Mouse (Mus musculus) WW6 (cell line): Measurements from ENCODE around the gene Smco3.
A peak's percentile ranks its signal among the peaks of the same experiment; 100 is the strongest.
"Not testable (repeated sequence)": the region's sequence is repeated elsewhere in the genome, so short reads cannot be mapped to it uniquely, and the experiment has no call there.

Experiments
- DNase-seq: peaks from one replicate; pipeline ENCODE4 v3.0.0-alpha.2; 2013; ENCODE audit warnings: low read depth, low spot score

Smco3 gene

DNA sequence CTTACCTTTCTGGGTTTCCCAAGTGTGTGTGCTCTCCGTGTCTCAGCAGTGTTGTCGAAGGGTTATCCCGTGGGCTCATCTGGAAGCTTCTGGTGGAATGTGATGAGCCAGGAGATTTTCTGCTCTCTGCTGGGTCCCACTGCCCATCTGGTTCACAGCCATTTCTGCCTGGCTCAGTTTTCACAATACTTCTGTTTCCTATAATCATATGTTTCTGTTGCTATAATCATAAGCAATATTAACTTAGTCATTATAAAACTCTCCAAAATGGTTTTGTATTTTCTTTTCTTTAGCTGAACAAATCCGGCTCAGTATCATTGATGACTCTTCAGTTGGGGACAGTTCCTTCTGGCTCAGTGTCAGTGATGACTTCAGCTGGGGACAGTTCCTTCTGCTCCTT, at the start of gene Smco3:
Smco3 (minus strand) TSS at position 101 of the 400 bp plus-strand sequence.
- DNase-seq: no peak

DNA sequence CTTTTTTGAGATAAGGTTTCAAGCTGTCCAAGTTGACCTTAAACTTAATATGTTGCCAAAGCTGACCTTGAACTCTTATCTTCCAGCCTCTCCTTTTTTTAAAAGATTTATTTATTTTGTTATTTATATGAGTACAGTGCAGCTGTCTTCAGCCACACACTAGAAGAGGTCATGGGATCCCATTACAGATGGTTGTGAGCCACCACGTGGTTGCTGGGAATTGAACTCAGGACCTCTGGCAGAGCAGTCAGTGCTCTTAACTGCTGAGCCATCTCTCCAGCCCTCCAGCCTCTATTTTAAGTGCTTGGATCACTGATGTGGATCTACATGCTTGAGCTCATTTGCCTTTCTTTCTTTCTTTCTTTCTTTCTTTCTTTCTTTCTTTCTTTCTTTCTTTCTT, 49.5 kb upstream of the Smco3 start:
- not testable (repeated sequence) for DNase-seq

DNA sequence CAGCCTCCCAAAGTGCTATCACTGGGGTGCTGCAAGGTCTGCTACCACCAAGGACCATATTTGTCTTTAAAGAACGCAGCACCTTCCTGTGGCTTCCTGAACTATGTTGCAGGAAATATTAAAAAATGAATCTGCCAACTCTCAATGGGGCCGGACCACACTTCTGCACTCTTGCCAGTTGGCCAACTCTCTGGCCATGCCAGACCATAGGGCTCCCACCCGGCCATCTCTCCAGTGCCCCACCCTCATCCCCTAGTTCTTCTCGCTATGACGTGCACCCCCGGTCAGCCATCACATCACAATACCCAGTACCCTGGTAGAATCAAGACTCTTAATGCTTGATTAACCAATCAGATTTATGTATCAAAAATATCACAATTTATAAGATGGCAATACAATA, 48.7 kb upstream of the Smco3 start:
- no peak for DNase-seq

DNA sequence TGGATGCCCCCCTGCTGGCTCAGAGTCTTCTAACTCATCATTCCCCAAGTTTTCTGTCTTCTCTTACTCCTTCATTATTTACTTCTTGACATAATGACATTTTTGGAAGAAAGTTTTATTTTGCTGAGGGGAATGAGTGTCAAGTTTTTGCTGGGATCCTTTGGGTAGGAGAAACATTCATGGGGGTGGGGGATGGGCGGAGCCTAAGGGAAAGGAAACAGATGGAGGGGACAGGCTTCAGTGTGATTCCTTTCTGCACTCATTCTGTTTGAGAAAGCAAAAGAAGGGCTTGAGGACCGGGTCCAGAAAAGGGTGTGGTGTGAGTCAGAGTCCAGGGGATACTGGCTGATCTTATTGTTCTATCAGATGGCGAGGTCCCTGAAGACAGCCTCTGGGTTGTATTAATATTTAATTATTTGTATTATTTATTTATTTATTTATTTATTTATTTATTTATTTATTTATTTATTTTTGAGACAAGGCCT, 48.2 kb upstream of the Smco3 start:
- DNase-seq: no peak

DNA sequence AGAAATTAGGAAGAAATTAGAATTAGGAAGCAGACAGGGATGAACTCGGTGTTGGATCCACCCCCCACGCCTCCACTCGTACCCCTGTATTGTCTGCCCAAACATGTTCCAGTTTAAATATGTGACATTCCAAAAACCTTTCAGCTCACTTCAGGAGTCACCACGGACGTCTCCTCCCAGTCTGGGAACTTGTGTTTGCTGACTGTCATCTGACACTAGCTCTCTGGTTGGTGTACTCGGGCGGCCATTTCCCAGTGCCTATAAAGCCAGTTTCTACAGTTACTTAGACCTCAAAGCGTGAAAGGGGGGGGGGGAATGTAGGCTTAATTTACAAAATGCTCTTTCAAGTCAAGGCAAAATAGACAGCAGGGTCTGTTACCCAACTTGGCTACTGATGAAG, 46.4 kb upstream of the Smco3 start:
- no peak for DNase-seq

DNA sequence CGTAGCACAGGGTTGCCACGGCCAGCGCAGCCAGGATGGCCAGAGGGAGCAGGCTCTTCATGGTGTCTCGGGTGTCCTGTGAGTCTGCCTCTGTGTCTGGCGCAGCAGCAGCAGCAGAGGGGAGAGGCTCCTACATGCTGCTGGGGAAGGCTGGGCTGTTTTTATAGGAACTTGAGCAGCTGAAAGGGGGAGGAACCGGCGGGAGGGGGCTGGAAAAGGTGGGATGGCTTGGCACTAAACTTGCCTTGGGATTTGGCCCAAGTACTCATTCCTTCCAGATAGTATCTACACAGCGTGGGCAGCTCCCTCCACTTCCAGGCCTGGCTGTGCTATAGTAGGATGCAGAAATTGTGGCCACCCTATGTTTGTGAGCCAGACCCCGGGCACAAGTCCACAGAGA, 40.4 kb upstream of the Smco3 start, which contains the start of gene Mgp:
Mgp (minus strand) TSS at position 154 of the 400 bp plus-strand sequence.
- DNase-seq: no peak

DNA sequence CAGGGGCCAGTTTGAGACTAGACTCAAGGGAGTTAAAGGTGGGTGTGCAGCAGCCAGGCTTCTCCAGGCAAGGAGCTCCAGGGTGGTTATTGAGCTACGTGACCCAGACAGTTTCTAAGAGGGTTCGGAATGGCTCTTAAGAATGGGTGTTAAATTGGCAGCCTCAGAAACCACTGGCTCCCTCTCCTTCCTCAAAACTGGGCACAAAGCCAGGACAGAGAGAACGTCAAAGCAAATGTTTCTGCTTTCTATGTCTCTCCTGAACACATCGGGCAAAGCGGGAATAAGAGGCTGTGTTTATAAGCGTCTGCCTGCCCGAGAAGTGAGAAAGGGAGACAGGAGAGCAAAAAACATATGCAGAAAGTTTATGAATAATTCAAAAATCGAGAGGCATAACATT, 39.3 kb upstream of the Smco3 start:
- no peak for DNase-seq

DNA sequence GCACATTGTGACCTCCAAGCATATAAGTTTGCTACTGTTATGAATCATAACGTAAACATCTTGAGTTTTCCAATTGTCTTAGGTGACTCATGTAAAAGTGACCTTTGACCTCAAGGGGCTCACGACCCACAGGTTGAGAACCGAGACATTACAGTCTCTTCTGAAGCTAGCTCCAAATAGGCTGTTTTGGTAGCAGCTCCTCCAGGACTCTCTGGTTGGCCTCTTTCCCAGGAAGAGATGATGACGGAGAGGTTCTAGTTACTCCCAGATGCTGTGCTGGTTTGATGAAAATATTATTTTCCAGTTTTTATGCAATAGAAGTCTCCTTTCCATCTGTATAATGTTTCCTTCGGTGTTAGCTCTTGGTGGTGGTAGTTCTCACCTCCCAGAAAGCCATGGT, 33.7 kb upstream of the Smco3 start:
- DNase-seq: no peak

DNA sequence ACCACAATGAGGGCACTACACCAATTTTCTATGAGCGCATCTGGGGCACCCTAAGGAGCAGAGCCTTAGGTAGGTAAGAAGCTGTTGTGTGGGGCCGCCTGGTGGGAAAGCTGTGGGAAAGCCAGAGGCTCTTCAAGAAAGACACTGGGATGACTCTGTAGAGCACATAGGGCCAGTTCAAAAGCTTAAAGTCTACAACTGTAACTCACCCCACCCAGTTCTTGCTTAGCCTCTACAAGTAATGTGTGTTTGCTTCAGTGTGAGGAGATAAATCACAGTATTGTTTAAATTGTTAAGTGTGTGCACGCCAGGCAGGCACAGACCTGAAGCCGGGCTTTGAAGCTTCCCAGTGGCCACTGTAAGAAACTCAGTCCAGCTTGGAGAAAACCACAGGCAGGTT, 30.9 kb upstream of the Smco3 start:
- DNase-seq: no peak

DNA sequence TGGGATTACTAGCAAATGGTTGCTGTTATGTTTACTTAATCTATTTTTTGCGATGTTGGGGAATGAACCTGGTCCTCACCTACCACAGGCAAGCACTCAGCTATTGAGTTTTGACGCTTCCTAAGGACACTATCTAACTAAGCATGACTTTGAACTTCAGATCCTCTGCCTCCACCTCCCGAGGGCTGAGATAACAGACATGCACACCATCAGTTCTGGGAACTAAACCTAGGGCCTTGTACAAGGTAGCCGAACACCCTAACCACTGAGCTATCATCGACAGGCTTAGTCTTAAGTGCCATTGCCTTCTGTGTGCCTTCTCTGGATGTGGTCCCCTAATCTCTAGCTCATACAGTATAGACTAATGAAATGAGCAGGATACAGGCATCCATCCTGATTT, 30.1 kb upstream of the Smco3 start:
- no peak for DNase-seq

DNA sequence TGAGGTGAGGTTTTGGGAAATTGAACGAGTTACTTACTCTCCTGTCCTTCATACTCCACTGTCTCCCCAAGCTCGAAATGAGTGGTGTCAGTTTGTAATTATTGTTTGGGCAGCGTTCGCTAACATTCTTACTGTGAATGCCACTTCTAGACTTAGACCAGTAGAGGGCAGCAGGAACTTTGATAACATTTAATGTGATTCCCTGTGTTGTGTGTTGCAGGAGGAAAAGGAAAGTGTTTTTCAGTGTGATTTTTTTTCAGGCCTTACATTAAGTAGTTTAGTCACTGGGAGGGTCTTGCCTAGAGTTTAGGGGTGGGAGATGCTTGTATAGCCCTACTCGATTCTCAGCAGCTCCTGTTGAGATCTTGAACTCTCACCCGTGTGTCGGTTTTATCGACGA, 25.8 kb upstream of the Smco3 start:
- DNase-seq: no peak

DNA sequence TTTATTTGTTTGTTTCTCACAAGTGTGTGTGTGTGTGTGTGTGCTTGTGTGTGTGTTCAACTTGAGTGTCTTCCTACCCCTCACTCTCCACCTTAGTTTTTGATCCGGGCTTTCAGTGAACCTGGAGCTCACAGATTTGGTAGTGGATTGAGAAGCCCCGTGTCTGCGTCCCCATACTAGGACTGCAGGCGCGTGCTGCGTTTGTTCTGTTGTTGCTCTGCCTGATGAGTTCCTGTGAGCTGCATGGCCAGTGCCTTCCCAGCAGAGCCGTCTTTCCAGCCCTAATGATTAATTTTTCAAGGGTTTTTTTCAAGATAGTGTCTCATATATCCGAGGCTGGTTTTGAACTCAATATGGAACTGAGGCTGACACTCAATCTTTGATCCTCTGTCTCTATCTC, 23.2 kb upstream of the Smco3 start:
- no peak for DNase-seq

DNA sequence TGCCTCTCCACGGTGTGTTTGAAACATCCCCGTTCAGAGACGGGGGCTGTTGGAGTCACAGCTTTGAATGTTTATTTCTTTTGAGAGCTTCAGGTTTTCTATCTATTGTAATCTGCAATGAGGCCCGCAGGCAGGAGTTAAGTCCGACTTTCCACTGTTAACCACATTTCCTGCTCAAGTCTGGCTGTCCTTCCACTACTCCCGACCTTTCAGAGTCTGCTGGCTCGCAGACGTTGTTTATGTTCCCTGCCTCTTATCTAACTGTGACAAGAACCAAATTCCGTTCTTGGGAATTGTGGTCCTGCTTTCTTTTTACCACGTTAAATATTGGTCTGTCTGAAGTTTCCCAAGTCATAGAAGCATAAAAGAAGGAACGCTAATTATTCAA, 22.6 kb upstream of the Smco3 start:
- no peak for DNase-seq

DNA sequence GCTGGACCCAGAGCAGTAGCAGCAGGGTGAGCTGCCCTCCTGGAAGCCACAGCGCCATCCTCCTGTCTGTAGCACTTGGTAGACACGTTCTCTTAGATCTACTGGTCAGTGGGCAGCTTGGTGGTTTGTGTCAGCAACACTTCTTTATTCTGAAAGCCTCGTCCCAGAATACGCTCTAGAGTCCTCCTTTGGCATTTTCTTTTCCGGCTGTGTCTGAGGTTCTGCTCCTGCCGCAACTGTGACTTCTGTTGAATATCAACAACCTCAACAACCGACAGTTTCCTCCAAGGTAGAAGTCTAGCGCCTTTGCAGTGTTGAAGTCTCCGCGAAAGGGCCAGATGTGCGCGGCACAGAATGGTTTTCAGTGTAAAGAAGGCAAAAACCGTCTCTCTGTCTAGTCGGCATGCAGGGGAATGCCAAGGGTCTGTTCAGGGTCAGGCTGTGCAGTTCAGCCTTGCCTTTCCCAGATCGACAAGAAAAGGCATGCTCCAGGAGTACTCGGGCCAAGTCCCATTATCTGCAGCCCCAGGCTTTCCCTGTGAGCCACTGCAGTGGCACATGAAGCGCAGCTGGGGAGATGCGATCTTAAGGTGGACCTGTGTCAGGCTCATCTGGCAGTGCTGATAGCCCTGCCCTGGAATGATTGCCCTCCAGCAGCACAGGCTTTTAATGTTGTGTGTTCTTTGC, 22.1 kb upstream of the Smco3 start, which contains the start of gene Art4:
Art4 (minus strand) TSS at position 548 of the 687 bp plus-strand sequence.
- no peak for DNase-seq

DNA sequence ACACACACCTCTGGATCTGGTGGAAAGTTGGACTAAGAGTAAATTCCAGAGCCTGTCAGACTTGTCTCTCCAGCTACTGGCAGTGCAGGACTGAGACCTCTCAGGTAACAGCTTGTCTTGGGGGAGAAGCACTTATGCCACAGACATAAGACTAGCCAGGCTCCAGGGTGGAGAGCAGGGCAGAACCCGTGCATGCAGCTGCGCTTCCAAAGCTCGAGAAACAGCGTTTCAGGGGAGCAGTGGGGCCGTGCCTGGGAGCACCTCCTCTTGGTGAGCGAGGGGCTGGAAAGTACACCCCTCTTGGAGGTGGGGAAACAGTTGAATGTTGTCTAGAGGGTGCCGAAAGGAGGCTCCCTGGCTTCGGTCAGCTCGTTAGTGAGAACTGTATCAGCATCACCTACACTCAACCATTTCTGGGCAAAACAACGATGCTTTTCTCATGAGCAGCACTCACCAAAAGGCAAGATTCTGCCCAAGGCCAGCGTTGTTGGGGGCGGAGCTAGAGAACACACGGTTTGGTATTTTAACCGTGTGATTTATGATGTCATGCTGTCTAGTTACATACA, 20.9 kb upstream of the Smco3 start:
- DNase-seq: no peak

DNA sequence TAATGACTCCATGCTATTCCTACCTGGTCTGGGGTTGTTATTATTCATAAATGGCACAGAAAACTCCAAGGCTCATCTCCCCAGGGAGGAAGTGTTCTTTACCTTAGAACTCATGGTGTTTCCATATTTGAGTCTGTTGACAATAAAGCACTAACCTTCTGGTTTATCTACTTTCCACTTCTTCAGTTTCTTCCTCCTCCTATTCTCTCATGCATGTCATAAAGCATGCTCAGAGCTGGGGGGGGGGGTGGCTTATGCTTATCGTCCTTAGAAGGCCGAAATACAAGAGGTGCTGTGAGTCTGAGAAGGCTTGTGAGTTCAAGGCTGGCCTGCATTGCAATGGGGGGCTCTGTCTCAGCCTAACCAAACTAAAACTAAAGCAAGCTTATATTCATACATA, 19.9 kb upstream of the Smco3 start:
- DNase-seq: no peak

DNA sequence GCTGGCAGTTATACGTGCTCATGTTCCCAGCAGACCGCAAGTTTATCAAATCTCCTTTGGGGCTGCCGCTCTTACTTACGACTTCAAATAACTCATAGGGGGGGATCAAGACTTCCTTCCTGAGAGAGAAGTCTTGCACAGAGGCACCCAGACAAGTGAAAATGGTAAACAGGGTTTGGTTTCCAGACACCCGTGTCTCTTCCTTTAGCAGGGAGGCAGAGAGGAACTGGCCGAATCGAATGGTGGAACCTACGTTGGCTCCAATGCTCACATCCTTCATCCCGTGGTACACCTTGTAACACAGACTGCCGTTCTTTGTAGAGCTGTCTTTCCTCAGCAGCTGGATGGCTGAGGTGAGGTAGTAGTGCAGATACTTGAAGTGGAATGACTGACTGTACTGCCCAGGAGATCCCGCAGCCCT, 19.1 kb upstream of the Smco3 start:
- no peak for DNase-seq

DNA sequence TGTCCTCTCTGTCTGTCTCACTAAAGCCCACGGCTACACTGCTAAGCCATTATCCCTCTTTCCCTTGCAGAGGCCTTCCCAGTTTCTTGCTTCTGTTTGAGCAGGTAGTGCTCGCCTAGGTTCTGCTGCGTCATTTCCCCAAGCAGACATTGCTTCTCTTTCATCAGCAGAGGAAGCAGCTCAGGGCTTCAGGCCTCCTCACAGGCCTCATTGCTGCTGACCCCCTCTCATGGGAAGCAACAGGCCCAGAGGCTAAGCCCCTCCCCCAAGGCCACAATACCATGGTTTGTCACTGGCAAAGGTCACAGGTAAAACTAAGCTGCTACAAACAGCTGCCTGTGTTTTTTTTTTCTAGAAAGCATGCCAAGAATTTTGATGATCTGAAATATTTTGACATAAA, 17.5 kb upstream of the Smco3 start:
- DNase-seq: no peak

DNA sequence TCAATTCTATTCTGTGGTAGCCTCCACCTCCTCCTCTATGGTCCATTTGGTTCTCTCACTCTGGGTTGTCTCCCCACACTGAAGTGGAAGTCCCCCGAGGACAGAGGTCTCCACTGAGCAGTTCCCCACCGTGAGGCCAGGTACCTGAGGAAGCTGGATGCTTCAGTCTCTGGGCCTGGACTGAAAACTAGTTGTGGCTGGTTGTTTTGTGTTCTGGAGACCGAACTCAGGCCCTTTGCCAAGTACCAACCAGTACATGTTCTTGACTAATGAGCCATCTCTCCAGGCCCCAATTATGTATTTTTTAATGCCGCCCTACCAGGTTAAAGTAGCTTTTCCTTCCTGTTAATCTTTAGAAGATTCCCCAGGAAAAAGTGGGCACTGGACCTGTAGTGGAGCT, 17.1 kb upstream of the Smco3 start:
- no peak for DNase-seq

DNA sequence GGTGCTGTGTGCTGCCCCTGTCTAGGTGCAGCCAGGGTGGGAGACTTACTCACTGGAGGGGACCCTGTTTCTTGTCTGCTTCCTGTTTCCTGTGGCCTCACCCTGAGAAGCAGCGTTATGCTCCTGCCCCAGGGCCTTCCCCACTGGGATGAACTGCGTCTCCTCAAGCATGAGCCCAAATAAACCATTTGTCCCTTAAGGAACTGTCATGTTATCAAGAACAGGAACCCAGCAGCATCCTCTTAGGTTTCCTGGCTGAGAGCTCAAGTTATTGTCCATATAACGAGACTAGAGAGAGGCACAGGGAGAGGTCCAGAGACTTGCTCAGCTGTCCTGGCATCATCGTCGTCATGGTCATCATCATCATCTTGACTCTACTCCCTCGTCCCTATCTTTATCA, 15.0 kb upstream of the Smco3 start:
- no peak for DNase-seq

DNA sequence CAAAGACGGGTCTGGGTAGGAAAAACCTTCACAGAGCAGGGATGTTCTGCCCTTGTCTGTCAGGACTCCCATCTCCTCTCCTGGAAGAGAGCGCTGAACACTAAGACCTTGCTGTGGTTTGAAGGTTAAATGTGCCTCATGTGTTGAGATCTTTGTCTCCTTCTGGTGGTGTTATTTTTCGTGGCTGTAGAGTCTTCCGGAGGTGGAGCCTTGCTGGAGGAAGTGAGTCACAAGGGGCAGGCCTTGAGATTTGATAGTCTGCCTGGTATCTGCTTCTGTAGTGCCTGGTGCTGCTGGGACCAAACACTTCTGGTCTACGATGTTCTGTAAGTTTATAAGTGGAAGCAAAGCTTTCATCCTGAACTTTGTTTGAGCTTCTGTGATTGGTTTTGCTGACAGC, 13.7 kb upstream of the Smco3 start:
- DNase-seq: no peak

DNA sequence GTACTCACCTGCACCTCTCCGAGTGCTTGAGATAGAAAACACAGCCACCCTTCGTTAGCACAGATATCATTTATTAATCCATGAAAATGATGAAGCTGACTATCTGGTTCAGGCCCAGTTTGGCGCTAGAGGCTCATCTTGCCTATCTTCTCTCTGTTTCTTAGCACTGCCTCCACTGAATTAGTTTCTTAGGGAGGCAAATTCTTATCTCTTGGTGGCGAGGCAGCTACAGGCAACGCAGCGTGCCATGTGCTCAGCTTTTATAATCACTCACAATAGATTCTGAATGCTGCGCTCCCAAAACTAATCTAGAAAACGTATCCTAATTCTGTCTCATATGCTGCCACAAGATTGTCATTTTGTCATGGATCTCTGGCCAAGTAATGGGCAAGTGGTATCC, 13.1 kb upstream of the Smco3 start:
- DNase-seq: no peak

DNA sequence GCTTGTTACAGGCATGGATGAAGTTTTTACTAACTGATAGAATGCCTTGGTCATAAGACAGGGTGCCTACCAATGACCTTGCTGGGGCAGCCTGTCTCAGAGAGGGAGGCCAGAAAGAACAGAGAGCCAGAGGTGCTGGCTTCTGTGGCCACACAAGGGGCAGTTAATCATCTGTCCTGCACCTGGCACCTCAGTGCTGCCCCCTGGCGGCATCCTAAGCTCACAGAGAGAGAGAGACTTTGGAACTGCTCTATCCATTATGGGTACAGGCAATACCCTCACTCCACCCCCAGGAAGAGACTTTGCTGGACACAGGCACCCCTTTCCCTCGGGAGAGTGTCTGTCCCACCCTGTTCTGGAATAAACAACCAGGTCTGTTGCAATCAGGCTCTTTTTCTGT, 12.5 kb upstream of the Smco3 start:
- DNase-seq: peak; percentile 59

DNA sequence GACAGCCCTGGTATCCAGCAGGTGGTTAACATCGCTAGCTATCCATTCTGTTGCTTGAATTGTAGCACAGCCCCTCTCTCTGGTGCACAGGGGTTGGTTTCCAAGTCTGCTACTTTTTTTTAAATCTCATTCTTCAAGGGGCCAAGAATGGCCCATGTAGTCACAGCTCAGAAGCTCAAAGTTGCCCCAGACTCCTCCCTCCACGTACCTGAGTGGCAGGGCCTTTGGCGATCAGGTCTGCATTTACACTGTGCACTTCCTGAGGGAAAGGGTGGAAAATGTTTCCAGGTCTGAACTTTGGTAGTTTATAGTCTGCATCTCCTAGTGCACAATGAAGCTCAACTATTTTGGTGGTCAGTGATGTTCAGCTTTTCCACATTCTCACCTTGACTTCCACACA, 12.0 kb upstream of the Smco3 start:
- DNase-seq: no peak
